Mouse (Mus musculus): ENCODE results near the gene Mapre3.

Gene Mapre3

DNA sequence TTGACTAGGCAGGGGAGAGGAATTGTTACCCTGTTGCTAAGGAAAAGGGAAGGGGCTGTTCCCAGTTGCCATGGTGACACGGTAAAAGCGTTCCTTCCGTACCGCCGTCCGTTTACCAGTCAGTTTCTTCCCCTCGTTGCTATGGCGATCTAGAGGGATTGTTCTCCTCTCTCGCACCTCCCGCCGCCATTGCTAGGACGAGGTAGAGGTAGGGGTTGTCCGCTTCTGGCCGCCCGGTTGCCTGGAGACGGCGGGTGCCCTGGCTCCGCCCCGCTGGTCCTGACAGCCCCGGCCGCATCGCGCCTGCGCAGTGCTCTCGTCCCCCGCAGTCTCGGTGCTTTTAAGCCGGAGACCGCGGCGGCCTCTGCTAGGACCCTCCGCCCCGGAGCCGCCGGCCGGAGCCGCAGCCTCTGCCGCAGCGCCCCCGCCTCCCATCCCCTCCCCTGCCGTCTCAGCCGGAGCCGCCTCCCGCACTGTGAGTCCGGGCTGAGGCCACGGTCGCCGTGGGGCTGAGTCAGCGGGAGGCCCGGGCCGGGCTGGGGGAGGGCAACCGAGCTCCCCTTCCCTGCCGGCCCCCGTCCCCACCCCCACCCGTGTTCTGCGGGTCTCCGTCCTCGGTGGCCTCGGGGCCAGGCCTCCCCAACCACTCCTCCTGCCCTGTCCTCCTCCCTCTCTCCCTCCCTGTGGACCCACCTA is at the start of gene Mapre3:
Gene Mapre3 (plus strand): TSS at position 218 of the 696 bp plus-strand sequence.
- DNase-seq (ENCODE audit: low spot score) = peak; percentile 95

DNA sequence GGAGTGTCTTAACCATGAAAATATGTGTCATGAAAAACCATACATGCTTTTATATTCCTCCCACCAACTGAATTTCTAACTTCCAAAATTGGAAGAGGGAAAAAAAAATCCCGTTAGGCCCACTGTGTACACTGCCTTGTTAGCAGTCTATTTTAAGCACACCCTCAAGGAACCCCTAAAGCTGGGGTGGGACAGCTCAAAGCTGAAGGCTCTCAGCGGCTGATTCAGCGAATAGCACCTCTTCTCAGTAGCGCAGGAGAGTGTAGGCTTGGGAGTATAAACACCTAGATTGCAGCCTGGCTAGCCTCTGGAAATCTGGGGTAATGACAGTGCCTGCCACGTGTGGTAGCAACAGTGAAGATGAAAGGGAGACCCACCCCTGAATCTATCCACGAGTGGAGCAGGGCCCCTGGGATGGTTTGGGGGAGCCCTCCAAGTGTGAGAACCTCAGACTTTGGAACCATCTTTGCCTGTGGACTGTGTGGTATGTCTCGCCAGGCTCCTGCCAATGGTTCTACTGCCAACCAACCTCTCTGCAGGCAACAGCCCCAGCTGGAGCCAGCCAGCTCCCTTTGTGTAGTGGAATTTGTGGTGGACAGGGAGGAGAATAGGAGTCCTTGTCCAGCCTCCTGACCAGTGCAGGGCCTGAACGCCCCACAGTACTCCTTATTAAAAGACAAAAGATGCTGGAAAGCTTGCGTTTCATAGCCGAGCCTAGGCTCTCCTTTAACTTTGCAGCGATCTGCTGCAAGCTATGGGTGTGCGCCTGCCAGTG is 48.7 kb upstream of the Mapre3 start:
- DNase-seq (ENCODE audit: low spot score) = no peak

- DNase-seq (ENCODE audit: low spot score) = no peak
Observed at GRCm38 (mm10) chr5:30768082-30768481, 46.4 kb upstream of the Mapre3 start.

- DNase-seq (ENCODE audit: low spot score) = peak; percentile 82
Observed at GRCm38 (mm10) chr5:30768598-30768997, 45.8 kb upstream of the Mapre3 start.

- DNase-seq (ENCODE audit: low spot score) = no peak
Observed at GRCm38 (mm10) chr5:30769075-30769474, 45.4 kb upstream of the Mapre3 start.

DNA sequence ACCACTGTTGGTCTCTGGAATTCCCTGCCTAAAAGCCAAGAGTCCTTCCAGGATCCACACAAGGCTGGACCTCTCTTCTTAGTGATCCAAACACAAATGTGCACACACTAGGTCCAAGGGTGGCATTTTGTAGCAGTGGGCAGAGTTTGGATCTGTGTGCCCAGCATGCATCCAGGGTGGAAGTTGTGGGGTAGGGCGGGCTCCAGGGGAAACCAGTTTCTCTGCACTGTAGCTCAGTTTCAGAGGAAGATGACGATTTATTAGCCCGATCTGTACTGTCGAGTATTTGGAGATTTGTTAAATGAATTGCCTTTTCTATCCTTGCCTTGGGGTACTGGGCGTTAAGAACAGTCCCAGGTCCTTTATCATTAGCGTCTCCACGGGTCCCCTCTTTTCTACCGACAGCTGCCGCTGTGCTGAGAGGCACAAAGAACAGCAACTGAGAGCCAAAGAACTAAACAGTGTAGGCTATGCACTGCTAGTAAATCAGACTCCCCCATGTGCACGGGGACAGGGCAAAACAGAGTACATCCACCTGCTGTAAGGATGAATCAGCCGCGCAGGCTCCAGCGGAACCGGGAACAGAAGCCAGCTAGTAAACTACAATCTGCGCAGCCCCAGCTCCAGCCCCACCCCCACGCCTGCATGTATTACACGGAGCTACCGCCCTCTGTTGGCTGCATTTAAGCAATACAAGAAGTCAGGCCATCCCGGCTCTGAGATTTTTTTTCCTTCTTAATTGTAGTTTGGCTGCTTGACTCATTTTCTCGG is 39.7 kb upstream of the Mapre3 start:
- DNase-seq (ENCODE audit: low spot score) = peak; percentile 96

GRCm38 (mm10) chr5:30780699-30781098 is 33.7 kb upstream of the Mapre3 start:
- DNase-seq (ENCODE audit: low spot score) = no peak

GRCm38 (mm10) chr5:30781147-30781546 is 33.3 kb upstream of the Mapre3 start:
- no peak for DNase-seq (ENCODE audit: low spot score)

DNA sequence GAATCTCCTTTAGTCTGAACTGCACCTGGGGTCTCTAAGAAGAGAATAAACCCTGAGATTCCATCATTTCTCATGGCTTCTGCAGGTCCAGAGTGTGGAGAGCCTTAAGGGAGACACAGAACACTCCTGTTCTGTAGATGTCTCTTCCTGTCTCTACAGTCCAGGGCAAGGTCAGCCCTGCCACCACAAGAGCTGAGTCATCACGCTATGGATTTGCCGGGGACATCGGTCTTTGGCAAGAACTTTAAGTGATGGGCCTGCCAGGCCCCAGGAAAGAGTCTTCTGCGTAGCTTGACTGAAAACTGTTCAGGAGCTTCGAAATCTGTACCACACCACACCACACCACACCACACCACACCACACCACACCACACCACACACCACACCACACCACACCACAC is 27.1 kb upstream of the Mapre3 start:
- no peak for DNase-seq (ENCODE audit: low spot score)

GRCm38 (mm10) chr5:30790047-30790446 is 24.4 kb upstream of the Mapre3 start:
- no peak for DNase-seq (ENCODE audit: low spot score)

GRCm38 (mm10) chr5:30796125-30796524 is 18.3 kb upstream of the Mapre3 start:
- peak; percentile 95 for DNase-seq (ENCODE audit: low spot score)

DNA sequence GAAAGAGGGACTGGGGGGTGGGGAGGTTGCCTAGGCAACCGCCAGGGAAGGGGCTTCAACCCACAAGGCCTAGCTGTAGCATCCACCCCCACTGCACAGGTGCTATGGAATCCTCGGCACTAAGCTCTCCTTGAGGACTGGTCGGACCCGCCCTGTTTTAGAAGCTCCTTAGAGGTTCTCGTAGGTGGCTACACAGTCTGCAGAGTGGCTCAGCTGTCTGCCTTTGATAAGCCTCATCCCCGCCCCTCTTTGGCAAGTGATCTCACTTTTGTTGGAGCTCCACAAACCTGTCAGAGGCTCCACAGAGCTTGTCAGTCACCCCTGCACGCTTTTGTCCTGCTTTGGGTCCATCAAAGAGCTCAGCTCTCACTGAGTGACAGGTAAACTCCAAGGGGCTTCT is 17.0 kb upstream of the Mapre3 start:
- DNase-seq (ENCODE audit: low spot score) = no peak

GRCm38 (mm10) chr5:30797982-30798381 is 16.5 kb upstream of the Mapre3 start:
- no peak for DNase-seq (ENCODE audit: low spot score)

GRCm38 (mm10) chr5:30798965-30799364 is 15.5 kb upstream of the Mapre3 start:
- no peak for DNase-seq (ENCODE audit: low spot score)

DNA sequence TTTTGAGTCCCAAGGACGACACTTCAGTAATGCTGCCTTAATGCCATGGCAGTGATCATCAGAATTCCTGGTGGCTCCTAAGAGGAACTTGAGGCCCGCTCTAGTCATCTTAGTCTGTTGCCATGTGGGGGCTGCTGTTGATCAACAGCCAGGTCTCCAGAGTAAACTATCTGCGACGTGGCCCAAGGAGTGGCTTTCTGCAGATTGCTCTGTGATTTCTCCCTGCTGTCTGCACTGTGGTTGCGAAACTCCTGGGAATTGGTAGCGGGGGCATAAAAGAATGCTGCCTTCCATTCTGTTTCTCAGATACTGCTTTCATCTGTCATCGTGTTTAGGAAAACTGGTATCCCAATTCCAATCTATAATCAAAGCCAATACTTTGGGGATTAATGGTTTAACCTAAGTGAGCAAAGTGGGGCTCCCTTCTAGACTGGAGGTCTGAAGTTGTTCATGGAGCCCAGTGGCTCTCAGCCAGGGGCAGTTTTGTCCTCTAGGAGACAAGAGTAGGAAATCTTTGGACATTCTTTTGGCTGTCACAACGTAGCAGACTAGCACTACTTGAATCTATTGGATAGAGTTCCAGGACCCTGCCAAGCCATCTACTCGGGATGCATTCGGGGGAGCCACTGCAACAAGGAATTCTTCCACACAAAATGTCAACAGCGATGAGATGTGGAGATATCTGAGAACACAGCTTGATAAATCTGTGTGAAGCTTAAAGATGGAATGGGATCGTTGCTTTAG is 11.5 kb upstream of the Mapre3 start:
- DNase-seq (ENCODE audit: low spot score) = no peak

- peak; percentile 94 for DNase-seq (ENCODE audit: low spot score)
Observed at GRCm38 (mm10) chr5:30806106-30806505, 8.3 kb upstream of the Mapre3 start.

DNA sequence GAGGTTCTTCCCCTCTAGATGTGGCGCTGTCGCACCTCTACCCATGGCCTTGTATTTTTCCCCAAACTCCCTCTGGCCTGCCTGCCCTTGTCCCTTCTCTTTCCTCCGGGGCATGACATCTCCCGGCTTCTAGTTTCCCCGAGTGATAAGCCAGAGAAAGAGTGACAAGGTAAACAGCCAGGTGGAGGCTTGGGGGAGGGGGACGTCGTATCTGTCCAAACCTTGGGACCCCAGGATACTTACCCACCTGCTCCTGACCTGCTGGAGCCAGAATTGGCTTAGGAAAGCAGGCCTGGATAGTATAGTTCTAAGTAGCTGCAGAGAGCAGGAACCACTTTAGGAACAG is 652 bp downstream of the Mapre3 start:
- no peak for DNase-seq (ENCODE audit: low spot score)

GRCm38 (mm10) chr5:30816261-30816791 is 1.9 kb downstream of the Mapre3 start:
- no peak for DNase-seq (ENCODE audit: low spot score)

- no peak for DNase-seq (ENCODE audit: low spot score)
Observed at GRCm38 (mm10) chr5:30818758-30819309, 4.4 kb downstream of the Mapre3 start.

DNA sequence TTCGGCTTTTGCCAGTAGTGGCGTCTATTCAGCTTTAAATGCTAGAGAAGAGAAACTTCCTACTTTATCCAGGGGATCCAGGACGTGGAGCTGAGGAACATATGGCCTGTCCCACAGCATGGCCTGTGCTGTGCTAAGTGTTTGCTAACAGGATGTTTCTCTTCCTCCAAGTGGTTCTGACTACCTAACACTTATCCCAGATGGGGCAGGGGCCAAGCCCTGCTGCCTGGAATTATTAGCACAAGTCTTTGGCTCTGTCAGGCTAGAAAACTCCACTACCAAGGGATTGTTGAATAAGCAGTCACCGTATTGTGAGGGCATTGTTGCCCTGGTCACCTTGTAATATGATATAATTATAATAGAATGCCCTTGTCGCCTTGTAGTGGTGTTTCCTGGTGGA is 8.2 kb downstream of the Mapre3 start:
- no peak for DNase-seq (ENCODE audit: low spot score)

DNA sequence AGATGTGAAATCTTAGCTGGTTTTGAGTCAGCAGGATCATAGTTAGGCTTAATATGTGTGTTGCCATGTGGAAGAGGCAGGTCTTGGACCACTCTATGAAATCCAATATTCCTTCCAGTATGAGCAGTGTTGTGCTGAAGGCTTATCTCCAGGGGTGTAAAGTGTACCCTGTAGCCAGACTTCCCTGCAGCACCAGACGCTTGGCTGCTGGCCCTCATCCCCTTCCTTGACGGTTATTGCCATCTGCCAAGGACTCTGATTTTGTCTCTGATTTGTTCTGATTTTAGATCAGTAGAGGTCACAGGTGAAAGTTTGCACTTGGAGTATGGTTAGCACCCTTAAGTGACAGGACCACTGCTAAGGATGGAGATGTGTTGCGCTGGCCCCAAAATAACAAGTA is 8.7 kb downstream of the Mapre3 start:
- no peak for DNase-seq (ENCODE audit: low spot score)

Data from testis, postnatal 10 days (tissue).